Mouse (Mus musculus): ENCODE results near the gene Usp4.

DNA sequence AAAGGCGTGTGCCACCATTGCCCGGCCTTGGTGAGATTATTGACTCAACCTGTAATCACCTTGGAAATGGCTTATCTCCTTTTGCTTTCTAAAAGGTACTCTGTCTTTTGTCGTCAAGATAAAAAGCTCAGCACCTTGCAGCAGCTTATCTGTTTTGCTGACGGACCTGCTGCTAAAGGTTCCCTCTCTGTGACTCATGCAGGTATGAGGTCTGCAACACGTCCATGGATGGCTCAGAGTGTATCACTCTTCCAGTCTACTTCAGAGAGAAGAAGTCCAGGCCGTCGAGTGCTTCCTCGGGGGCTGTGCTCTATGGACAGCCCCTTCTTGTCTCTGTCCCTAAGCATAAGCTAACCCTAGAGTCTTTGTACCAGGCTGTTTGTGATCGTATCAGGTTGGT lies 30.6 kb downstream of the Usp4 start:
- TF ChIP-seq CTCF (IDR thresholded peaks at IDR 0.05; ENCODE audit: borderline replicate concordance, insufficient read depth, low read depth, low read length): no peak
- no peak for TF ChIP-seq POLR2A (IDR thresholded peaks at IDR 0.05; ENCODE audit: borderline replicate concordance, insufficient read depth, low read length)
